Mouse (Mus musculus) gastrocnemius, postnatal 36 days (tissue): ENCODE results near the gene Oasl2. TPM values are rescaled to one million over a fixed set of nuclear protein-coding genes. Genes with fewer than 3 reads are reported as not detected.

Experiments
- DNase-seq, 2 experiments: peaks; one replicate each; pipeline ENCODE4 v3.0.0; 2022
- intact Hi-C: fragments of 180-260 bp; cut with DNase I; formaldehyde crosslinking; loops from one replicate; pipeline ENCODE4 v1.15.1; 2025
- microRNA-seq, 2 experiments: library from miRNA; unstranded; fragments of <30 nt; microRNA quantifications; one replicate each; pipeline ENCODE4 v1.2.0; 2021
- total RNA-seq, 2 experiments: library from RNA; stranded (reverse); gene quantifications; 2 replicates each; pipeline ENCODE4 v1.2.3; 2021

The Oasl2 gene
- total RNA-seq, 2 experiments from 2014 or later = 1.2 to 2.7 TPM

DNA sequence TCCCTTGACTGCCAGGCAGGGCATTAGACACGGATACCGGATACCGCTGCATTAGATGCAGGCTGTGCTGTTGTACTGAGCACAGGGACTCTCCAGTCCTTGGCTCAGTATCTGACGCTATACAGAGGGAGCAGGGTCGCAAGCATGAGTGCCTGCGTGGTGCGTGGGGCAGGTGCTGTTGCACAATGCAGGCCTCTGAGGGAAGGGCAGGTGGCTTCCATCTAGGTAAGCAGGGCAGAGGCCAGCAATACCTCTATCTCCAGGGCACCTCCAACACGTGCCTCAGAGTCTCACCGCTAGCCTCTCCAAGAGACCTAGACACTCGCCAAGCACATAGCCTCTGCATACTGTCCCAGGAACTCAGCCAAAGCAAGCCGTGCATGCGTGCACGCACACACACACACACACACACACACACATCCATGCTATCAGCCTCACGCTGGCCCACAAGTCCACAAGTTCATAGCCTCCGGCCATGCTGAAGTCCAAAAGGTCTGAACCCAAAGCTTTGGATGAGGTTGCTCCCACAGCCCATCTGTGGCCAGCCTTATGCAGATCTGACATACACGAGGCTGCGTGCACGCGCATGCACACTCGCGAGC, 54.6 kb downstream of the Oasl2 start:
- no peak for DNase-seq
- intact Hi-C loops = no loop called here

DNA sequence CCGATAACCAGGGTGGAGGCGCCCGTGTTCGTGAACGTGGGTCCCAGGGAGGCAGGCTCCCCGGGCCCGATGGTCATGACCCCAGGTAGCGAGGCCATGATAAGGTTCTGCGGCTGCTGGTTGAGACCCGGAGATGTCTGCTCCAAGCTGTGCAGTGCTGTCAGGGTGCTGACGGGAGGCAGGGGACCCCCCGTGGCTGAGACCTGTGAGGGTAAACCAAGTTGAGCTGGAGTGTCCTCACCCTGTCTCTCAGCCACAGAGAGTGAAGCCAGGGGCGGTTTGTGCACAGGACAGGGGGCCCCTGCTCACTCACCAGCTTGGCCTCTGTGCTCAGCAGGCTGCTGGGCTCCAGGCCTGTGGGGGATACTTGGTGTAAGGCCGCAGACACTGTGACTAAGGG, 56.6 kb downstream of the Oasl2 start:
- intact Hi-C loops = no loop called here
- no peak for DNase-seq

DNA sequence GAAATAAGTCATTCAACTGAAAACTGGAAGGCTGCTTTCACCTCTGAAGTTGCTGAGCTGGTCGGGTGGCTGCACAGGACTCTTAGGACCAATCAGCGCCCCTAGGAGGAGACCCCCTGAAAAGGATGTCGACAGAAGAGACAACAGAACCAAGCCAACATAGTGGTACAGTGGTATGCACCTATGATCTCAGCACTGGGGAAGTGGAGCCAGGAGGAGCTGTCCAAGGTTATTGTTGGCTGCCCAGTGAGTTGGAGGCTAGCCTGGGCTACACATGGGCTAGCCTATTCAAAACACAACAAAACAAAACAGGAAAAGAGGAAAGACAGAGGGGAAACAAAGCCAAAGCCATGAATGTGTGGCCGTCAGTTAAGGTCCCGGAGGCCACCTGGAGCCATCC, 61.3 kb downstream of the Oasl2 start:
- intact Hi-C loops = no loop called here
- no peak for DNase-seq

Small RNA genes within 50 kb of the gene (microRNA-seq; reads per million reads assigned to microRNA genes)
- gene Mir6240 = 5.0 to 13.4 reads per million in 2 experiments

Other genes with a start within 250 kb of the Oasl2 start
- 1 to 10 TPM in 1 of 2 experiments, under 1 TPM in 1; 0.87 to 2.1 TPM for gene Trpv4, start 238.5 kb upstream of the Oasl2 start, total RNA-seq
- gene Gltp, start 206.0 kb upstream of the Oasl2 start, total RNA-seq = 1 to 10 TPM; 7.3 to 7.9 TPM
- 1 to 10 TPM; 2.7 to 2.9 TPM for gene Tchp, start 189.2 kb upstream of the Oasl2 start, total RNA-seq
- gene Ankrd13a, start 122.3 kb upstream of the Oasl2 start, total RNA-seq = 10 to 100 TPM; 18.8 to 21.4 TPM
- gene Git2, start 121.4 kb upstream of the Oasl2 start, total RNA-seq = 10 to 100 TPM; 15.9 to 17.4 TPM
- gene 1500011B03Rik, start 73.5 kb upstream of the Oasl2 start, total RNA-seq = 1 to 10 TPM; 4.9 to 5.2 TPM
- not detected for gene 4930519G04Rik, start 43.3 kb upstream of the Oasl2 start, total RNA-seq
- not detected for gene Gm9936, start 38.3 kb upstream of the Oasl2 start, total RNA-seq
- under 1 TPM in 1 of 2 experiments, not detected in 1; 0.59 TPM for gene Oasl1, start 26.3 kb downstream of the Oasl2 start, total RNA-seq
- gene 2210016L21Rik, start 45.2 kb downstream of the Oasl2 start, total RNA-seq = 10 to 100 TPM; 19.2 to 23.1 TPM
- not detected for gene Hnf1a, start 74.2 kb downstream of the Oasl2 start, total RNA-seq
- 10 to 100 TPM; 19.6 to 21.3 TPM for gene Sppl3, start 114.2 kb downstream of the Oasl2 start, total RNA-seq
- gene Gm10401, start 201.4 kb downstream of the Oasl2 start, total RNA-seq = not detected
- gene Acads, start 222.4 kb downstream of the Oasl2 start, total RNA-seq = 10 to 100 TPM; 68.8 to 71.7 TPM
- 1 to 10 TPM; 8.5 to 9.0 TPM for gene Unc119b, start 238.0 kb downstream of the Oasl2 start, total RNA-seq